ENCODE assay signal across 25 mouse cellular contexts in the genomic region with DNA sequence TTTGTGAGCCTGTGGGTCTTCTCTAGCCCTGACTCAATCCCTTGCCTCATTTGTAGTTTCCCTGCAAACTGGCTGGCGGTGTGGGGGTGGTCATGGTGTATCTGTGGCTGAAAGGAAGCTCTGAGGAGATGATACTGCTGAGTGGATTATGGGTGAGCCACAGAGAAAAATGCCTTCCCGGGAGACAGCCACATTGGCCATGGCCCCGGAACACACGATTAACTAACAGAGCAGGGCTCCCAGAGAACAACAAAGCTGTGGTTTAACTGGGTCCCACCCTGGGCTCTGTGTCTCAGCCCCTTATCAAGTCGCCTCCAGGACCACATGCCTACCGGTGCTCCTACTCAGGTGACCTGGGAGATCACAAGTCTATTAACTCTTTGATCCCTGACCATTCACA.
"Had no signal": no experiment of that assay in that cellular context is flagged by ENCODE, and none has a peak within 500 bp of the region (broad histone marks: within the 10 kb centered on the region; RNA-seq: fewer than 3 reads in every experiment).

No protein-coding gene starts in this region.

- H3K9me3 ChIP-seq: heart, embryonic 15.5 days; hindbrain, embryonic 13.5 days; hindbrain, embryonic 15.5 days; kidney, embryonic 15.5 days; limb, embryonic 15.5 days had no signal

- ATAC-seq: hindbrain, postnatal 0 days; intestine, embryonic 16.5 days had no signal

- H3K27me3 ChIP-seq: hindbrain, embryonic 13.5 days; hindbrain, embryonic 15.5 days had no signal

- H3K4me1 ChIP-seq: heart, embryonic 13.5 days; heart, embryonic 15.5 days; limb, embryonic 13.5 days; limb, embryonic 15.5 days had no signal

- H3K4me3 ChIP-seq: heart, adult 2 months; heart, embryonic 13.5 days; heart, embryonic 15.5 days; hindbrain, embryonic 13.5 days; hindbrain, embryonic 15.5 days; kidney, embryonic 15.5 days; limb, embryonic 13.5 days; limb, embryonic 15.5 days had no signal

- H3K4me2 ChIP-seq: heart, embryonic 11.5 days; heart, embryonic 13.5 days; heart, embryonic 15.5 days; hindbrain, embryonic 13.5 days; hindbrain, embryonic 15.5 days; kidney, embryonic 15.5 days; limb, embryonic 13.5 days; limb, embryonic 15.5 days had no signal

- DNase-seq: gastrocnemius, postnatal 14 days; gastrocnemius, postnatal 36 days; heart, adult 11 months; heart, adult 2 months; heart, postnatal 14 days; heart, postnatal 36 days; kidney, adult 11 months; kidney, adult 2 months; kidney, adult 9 months; kidney, postnatal 14 days; kidney, postnatal 36 days; layer of hippocampus, adult 9-11 months; layer of hippocampus, postnatal 36 days; left cerebral cortex, postnatal 4 days had no signal

- H3K9ac ChIP-seq: heart, embryonic 13.5 days; heart, embryonic 15.5 days; hindbrain, embryonic 13.5 days; hindbrain, embryonic 15.5 days; kidney, embryonic 15.5 days; limb, embryonic 13.5 days; limb, embryonic 15.5 days had no signal

- H3K36me3 ChIP-seq: heart, embryonic 13.5 days; heart, embryonic 15.5 days; hindbrain, embryonic 13.5 days; hindbrain, embryonic 15.5 days; kidney, embryonic 15.5 days; limb, embryonic 13.5 days; limb, embryonic 15.5 days had no signal

- H3K27ac ChIP-seq: heart, adult 2 months; heart, embryonic 13.5 days; heart, embryonic 15.5 days; hindbrain, embryonic 13.5 days; hindbrain, embryonic 15.5 days; hindbrain, postnatal 0 days; kidney, embryonic 15.5 days; kidney, postnatal 0 days; limb, embryonic 13.5 days; limb, embryonic 15.5 days had no signal
